Mouse (Mus musculus): Measurements from ENCODE around the gene Nsf.

GRCm38 (mm10) chr11:103910531-103910930, 43.3 kb downstream of the Nsf start:
- TF ChIP-seq GATA1 (IDR thresholded peaks at IDR 0.05; ENCODE audit: borderline replicate concordance, low read length) (no peak), FLI1 (IDR thresholded peaks at IDR 0.05; ENCODE audit: low read length) (no peak)

Data from megakaryocyte, embryonic 14.5 days (primary cell).